Mouse (Mus musculus) kidney, embryonic 16.5 days (tissue): ENCODE measurements around the gene Itm2b. TPM values are rescaled to one million over a fixed set of nuclear protein-coding genes. Genes with fewer than 3 reads are reported as not detected.

ENCODE experiments used
- ATAC-seq: fragments of 200-750 bp; cut with Nextera tagmentation; 2 replicates; pipeline ENCODE4 v1.8.0; 2017; ENCODE audit warnings: moderate TSS enrichment; ENCODE audit not compliant: low FRiP score, low TSS enrichment
- H3K27ac ChIP-seq: fragments of 300-500 bp; sonication (generic); 2 replicates; pipeline ENCODE4 v1.5.1; 2014; ENCODE audit warnings: low read length
- H3K27me3 ChIP-seq: fragments of 300-500 bp; sonication (generic); 2 replicates; pipeline ENCODE4 v1.6.1; 2014; ENCODE audit warnings: low read length, control low read depth, mixed read lengths; ENCODE audit not compliant: insufficient read depth
- H3K36me3 ChIP-seq: fragments of 300-500 bp; sonication (generic); 2 replicates; pipeline ENCODE4 v1.6.1; 2014; ENCODE audit warnings: low read length, control low read depth, mixed read lengths; ENCODE audit not compliant: insufficient read depth
- H3K4me1 ChIP-seq: fragments of 300-500 bp; sonication (generic); 2 replicates; pipeline ENCODE4 v1.6.1; 2014; ENCODE audit warnings: low read length, control low read depth, mixed read lengths; ENCODE audit not compliant: insufficient read depth
- H3K4me2 ChIP-seq: fragments of 300-500 bp; sonication (generic); replicated peaks from 2 replicates; pipeline ENCODE4 v1.6.1; 2014; ENCODE audit warnings: low read depth, low read length
- H3K4me3 ChIP-seq: fragments of 300-500 bp; sonication (generic); 2 replicates; pipeline ENCODE4 v1.5.1; 2014; ENCODE audit warnings: mild to moderate bottlenecking, low read length
- H3K9ac ChIP-seq: fragments of 300-500 bp; sonication (generic); replicated peaks from 2 replicates; pipeline ENCODE4 v1.6.1; 2014; ENCODE audit warnings: low read length
- H3K9me3 ChIP-seq: fragments of 300-500 bp; sonication (generic); 2 replicates; pipeline ENCODE4 v1.6.1; 2016; ENCODE audit warnings: low read length, control low read depth
- WGBS: fragments of 180-500 bp; shearing (Covaris S2); extraction: QIAGEN DNeasy Blood & Tissue Kit; methylation state at CpG from one replicate; pipeline ENCODE4 v1.1.7; 2014; 5-methylcytosine and 5-hydroxymethylcytosine counted together
- polyA plus RNA-seq: library from polyadenylated mRNA; unstranded; fragments of >200 nt; fragmentation: Nextera tagmentation; extraction: Ambion mirVana; gene quantifications from 2 replicates; pipeline ENCODE4 v1.2.1, GENCODE M21; 2015

Itm2b gene
- polyA plus RNA-seq, 1 experiment from 2014 or later: 1,137 TPM

DNA sequence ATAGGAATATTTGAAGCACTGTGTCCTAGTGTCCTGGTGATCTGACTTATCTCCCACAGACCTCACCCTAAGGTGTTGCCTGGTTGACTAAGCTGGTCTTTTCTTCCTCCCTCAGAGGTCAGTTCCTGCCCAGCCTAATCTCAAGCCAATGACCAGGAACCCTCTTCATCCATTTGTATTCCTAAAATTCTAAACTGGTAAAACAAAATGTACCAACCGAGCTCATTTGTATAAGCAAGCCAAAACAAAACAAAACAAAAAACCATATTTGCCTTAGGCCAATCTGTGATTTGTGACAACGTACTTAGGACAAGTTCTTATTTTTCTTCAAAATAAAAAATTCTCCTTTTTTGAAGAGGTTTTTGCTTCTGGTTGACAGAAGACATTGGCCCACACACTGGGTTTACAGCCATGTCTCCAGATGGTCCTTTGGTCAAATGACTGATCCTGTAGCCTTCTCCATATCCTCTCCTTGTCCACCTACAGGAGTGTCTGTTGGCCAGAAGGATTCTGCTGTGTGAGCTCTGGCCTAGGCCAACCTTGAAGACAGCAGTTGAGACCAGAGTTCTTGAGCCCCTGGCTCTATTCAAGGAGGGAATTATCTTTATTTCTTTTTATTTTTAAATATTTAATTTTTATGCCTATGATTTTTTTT lies 758 bp upstream of the Itm2b start:
- WGBS: 81% methylated on average over 2 of the region's 2 CpGs
- H3K4me3 ChIP-seq: peak overlapping the region; percentile 97

DNA sequence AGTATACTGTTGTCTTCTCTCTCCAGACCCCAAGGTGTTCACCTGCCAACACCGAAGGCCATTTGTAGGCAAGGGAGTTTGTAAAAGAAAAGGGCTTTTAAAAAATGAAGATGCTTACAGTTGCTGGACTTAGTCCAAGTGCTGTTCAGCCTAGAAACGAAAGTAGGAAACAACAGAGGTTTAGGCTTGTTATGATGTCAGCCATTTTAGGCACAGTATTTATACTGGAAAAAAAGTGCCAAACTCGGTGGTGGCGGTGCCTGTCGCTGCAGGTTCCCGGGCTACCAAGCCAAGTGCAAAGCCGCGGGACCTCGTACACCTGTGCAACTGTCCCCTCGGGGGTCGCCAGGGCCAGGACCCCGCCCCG lies 560 bp downstream of the Itm2b start:
- peak overlapping the region; percentile 75 for H3K4me2 ChIP-seq
- H3K36me3 ChIP-seq: peaks cover 5% of the 10 kb centered on the region; the same call in 1 of the 2 replicates
- peak overlapping the region; percentile 97 for H3K4me3 ChIP-seq
- no peaks in the 10 kb centered on the region for H3K27me3 ChIP-seq
- no peaks in the 10 kb centered on the region for H3K9me3 ChIP-seq
- peak overlapping the region; percentile 97 for H3K9ac ChIP-seq
- under 1% methylated on average over 13 of the region's 13 CpGs for WGBS
- no peak for ATAC-seq
- peaks cover 53% of the 10 kb centered on the region for H3K4me1 ChIP-seq
- H3K27ac ChIP-seq: peak overlapping the region; percentile 98

More for the DNA sequence above, 758 bp upstream of the Itm2b start:
- peaks cover 54% of the 10 kb centered on the region for H3K4me1 ChIP-seq
- no peaks in the 10 kb centered on the region for H3K9me3 ChIP-seq
- H3K9ac ChIP-seq: peak overlapping the region; percentile 97
- H3K27ac ChIP-seq: peak overlapping the region; percentile 98
- H3K4me2 ChIP-seq: peak overlapping the region; percentile 75
- H3K36me3 ChIP-seq: no peaks in the 10 kb centered on the region
- no peaks in the 10 kb centered on the region for H3K27me3 ChIP-seq
- ATAC-seq: peak; percentile 40; the same call in 1 of the 2 replicates

DNA sequence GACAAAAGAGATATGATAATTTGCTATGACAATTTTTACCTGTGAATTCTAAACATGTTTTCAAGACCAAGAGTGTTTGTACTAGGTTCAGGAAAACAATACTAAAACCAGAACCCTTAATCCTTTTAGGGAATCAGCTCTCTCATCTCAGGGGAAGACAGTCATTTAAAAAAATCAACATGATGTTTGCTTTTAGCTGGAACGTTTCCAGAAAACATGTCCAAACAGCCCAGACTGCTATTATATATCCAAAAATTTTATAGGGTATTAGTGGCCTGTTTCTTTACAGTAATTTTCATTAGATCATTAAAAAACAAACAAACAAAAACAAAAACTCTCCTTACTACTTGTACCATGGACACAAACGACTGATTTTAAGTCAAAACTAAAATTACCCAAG lies 1.3 kb downstream of the Itm2b start:
- Histone ChIP-seq H3K9me3 (no peaks in the 10 kb centered on the region), H3K4me2 (peak overlapping the region; percentile 75), H3K4me3 (peak overlapping the region; percentile 97), H3K36me3 (peaks cover 7% of the 10 kb centered on the region; the same call in 1 of the 2 replicates), H3K4me1 (peaks cover 45% of the 10 kb centered on the region), H3K27me3 (no peaks in the 10 kb centered on the region), H3K27ac (no peak overlapping the region), H3K9ac (peak overlapping the region; percentile 48)
- 16% methylated on average over 2 of the region's 2 CpGs for WGBS
- ATAC-seq: no peak

DNA sequence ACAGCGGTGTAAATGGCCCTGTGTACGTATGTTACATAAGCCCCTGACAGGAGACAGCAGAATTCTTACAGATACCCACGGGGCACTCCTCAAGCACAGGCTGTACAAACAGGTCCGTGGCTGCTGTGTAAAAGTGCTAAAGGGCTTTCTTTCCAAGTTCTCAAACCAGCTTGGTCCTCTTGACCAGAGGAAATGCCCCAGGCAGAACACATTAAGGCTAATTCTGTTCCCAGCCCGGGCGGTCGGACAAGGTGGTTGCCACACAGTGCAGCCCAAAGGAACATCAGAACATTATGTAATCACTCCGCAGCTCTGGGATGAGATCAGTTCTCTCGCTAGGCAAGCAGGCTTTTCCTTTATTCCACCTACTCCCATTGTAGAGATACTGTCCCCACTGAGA lies 2.4 kb downstream of the Itm2b start:
- WGBS: 66% methylated on average over 9 of the region's 9 CpGs
- H3K9me3 ChIP-seq: no peaks in the 10 kb centered on the region
- no peak overlapping the region for H3K27ac ChIP-seq
- no peaks in the 10 kb centered on the region for H3K27me3 ChIP-seq
- peak overlapping the region; percentile 44 for H3K4me3 ChIP-seq
- peak overlapping the region; percentile 27 for H3K9ac ChIP-seq
- no peak for ATAC-seq
- H3K36me3 ChIP-seq: peaks cover 12% of the 10 kb centered on the region; the same call in 1 of the 2 replicates
- H3K4me2 ChIP-seq: peak overlapping the region; percentile 75
- peaks cover 36% of the 10 kb centered on the region for H3K4me1 ChIP-seq

DNA sequence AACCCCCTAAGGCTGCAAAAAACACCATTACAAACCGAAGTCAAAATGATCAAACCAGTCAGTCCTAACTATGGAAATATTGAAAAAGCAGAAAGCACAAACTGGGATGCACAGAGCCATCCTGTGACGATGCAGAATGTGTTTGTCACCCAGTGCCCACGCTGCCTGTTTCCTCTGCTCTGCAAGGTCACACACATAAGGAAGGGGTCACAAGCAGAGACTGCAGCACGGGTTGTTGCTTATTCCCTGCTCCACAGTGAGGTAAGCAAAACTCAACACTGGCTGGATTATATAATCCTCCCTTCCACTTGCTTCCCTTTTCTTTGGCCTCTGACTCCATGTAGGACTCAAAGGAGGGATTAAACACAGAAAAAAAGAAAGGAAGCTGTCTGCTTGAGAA lies 3.5 kb downstream of the Itm2b start:
- H3K27me3 ChIP-seq: no peaks in the 10 kb centered on the region
- H3K27ac ChIP-seq: no peak overlapping the region
- H3K4me2 ChIP-seq: peak overlapping the region; percentile 75; the same call in 1 of the 2 replicates
- H3K36me3 ChIP-seq: peaks cover 12% of the 10 kb centered on the region; the same call in 1 of the 2 replicates
- H3K4me3 ChIP-seq: 0 out of 2 replicates have a peak overlapping the region, but pooled peaks have one; percentile 0
- no peak for ATAC-seq
- no peaks in the 10 kb centered on the region for H3K9me3 ChIP-seq
- WGBS: 29% methylated on average over 4 of the region's 4 CpGs
- peaks cover 40% of the 10 kb centered on the region for H3K4me1 ChIP-seq
- H3K9ac ChIP-seq: peak overlapping the region; percentile 8

DNA sequence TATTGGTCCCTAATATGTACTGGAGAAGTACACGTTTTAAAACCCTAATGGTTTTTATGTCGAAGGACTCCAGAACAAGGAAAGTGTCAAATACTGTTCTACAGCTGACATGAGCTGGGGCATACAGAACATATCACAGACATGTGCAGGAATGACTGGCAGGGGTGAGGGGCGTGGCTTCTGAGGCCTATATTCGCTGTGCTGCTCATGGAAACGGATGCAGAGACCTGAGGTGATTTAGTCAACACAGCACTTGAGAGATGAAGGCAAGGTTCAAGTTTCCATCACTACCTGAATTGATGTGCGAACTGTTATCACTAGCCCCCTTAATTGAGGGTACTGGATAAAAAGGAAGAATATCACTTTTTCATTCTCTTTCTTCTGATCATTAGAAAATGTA lies 7.3 kb downstream of the Itm2b start:
- WGBS: 88% methylated on average over 6 of the region's 6 CpGs

DNA sequence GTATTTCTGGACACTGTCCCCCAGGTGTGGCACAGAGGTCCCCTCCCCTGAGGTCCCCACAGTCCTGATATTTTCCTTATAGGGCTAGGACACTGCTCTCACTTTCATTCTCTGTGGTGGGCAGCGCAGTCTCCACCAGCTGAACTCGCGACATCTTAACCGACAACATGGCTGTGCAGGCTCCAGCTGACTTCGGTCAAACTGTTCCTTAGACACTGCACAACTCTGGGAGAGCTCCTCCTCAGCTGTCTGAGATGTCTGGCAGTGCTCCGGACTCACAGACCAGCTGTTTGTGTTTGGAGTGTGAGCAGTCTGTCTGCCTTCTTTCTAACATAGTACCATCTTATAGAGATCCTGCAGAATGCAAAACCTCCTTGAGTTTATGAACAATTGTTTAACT lies 8.2 kb downstream of the Itm2b start:
- Histone ChIP-seq H3K4me1 (peaks cover 46% of the 10 kb centered on the region), H3K4me2 (no peak overlapping the region), H3K9me3 (no peaks in the 10 kb centered on the region), H3K9ac (no peak overlapping the region), H3K27me3 (no peaks in the 10 kb centered on the region), H3K36me3 (peaks cover 12% of the 10 kb centered on the region; the same call in 1 of the 2 replicates), H3K4me3 (no peak overlapping the region), H3K27ac (peak overlapping the region; percentile 48)
- WGBS: 66% methylated on average over 6 of the region's 6 CpGs
- ATAC-seq: peak; percentile 86

More for the DNA sequence above, 7.3 kb downstream of the Itm2b start:
- Histone ChIP-seq H3K9me3 (no peaks in the 10 kb centered on the region), H3K9ac (no peak overlapping the region), H3K36me3 (peaks cover 12% of the 10 kb centered on the region; the same call in 1 of the 2 replicates), H3K27ac (no peak overlapping the region), H3K4me3 (no peak overlapping the region), H3K4me1 (peaks cover 49% of the 10 kb centered on the region), H3K27me3 (no peaks in the 10 kb centered on the region), H3K4me2 (no peak overlapping the region)
- ATAC-seq: no peak

DNA sequence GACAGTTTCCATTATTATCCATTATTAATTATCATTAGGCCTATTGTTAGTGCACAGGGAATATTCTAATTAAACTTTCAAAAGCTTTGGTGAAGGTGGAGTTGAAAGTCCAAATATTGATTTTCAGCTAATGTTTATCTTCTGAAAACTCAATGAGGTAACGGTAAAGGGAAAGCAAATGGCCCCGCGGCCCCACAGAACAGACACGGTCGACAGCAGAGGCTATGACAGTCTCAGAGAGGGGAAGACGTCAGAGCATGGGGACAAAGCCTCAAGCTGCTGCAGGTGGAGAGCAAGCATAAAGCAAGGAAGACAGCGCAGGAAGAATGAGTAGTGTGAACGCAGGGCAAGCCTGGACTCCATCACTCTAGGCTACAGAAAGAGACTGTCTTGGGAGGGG lies 9.2 kb downstream of the Itm2b start:
- Histone ChIP-seq H3K27me3 (no peaks in the 10 kb centered on the region), H3K9me3 (no peaks in the 10 kb centered on the region), H3K27ac (no peak overlapping the region), H3K36me3 (peaks cover 12% of the 10 kb centered on the region; the same call in 1 of the 2 replicates), H3K9ac (no peak overlapping the region), H3K4me3 (no peak overlapping the region), H3K4me2 (no peak overlapping the region), H3K4me1 (peaks cover 41% of the 10 kb centered on the region)
- 80% methylated on average over 8 of the region's 8 CpGs for WGBS
- ATAC-seq: no peak

DNA sequence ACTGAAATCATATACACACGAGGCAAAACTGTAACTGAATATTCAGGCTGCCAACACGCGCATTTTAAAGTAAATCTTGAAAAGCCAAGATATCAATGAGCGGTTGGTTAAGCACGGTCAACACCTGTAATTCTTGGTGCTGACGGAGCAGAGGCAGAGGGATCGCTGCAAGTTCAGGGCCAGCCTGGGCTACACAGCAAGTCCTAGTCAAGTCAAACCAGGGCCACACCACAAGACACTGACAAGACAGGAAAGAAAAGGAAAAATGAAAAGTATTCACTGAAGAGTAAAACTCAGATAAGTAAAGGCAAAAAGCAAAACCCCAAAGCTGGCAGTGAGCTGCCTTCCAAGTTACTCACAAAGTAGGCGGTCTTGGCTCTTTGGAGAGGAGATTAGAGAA lies 9.6 kb downstream of the Itm2b start:
- Histone ChIP-seq H3K9ac (no peak overlapping the region), H3K9me3 (no peaks in the 10 kb centered on the region), H3K27ac (no peak overlapping the region), H3K27me3 (no peaks in the 10 kb centered on the region), H3K4me2 (no peak overlapping the region), H3K4me1 (peaks cover 45% of the 10 kb centered on the region), H3K4me3 (no peak overlapping the region), H3K36me3 (peaks cover 10% of the 10 kb centered on the region; the same call in 1 of the 2 replicates)
- no peak for ATAC-seq
- 85% methylated on average over 8 of the region's 8 CpGs for WGBS

DNA sequence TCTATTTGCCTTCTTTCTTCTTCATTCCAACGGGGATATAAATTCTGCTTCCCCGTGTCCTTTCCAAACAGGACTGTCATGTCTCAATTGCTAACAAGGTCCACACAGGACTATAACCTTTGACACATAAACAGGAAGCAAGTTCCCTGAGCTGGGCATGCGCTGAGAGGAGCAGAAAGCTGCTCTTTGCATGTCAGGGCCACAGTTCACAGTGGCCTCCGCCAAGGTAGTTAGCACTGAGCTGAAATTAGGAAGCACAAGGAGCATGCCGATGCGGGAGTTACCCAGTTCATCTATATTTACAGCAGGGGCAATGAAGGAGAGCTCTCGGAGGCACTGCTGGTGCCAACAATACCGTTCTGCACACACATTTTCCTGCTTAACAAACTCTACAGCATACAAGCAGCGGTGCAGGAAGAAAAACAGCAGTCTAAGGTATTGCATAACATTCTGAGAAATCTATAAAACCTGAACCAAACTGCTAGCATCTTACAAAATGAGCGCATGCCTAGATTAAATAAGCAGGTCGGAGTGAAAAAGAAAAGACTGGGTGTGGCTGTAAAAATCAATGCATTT lies 10.7 kb downstream of the Itm2b start:
- Histone ChIP-seq H3K9me3 (no peaks in the 10 kb centered on the region), H3K36me3 (peaks cover 8% of the 10 kb centered on the region; the same call in 1 of the 2 replicates), H3K9ac (peak overlapping the region; percentile 45), H3K27ac (peak overlapping the region; percentile 65), H3K27me3 (no peaks in the 10 kb centered on the region), H3K4me3 (no peak overlapping the region), H3K4me2 (peak overlapping the region; percentile 34), H3K4me1 (peaks cover 50% of the 10 kb centered on the region)
- peak; percentile 53; the same call in 1 of the 2 replicates for ATAC-seq
- WGBS: 21% methylated on average over 11 of the region's 11 CpGs
